Mouse (Mus musculus): ENCODE measurements around the gene Ap5z1. TPM values are rescaled to one million over a fixed set of nuclear protein-coding genes. Genes with fewer than 3 reads are reported as not detected.

The Ap5z1 gene
- polyA plus RNA-seq, 1 experiment from 2014 or later: 14.3 TPM

DNA sequence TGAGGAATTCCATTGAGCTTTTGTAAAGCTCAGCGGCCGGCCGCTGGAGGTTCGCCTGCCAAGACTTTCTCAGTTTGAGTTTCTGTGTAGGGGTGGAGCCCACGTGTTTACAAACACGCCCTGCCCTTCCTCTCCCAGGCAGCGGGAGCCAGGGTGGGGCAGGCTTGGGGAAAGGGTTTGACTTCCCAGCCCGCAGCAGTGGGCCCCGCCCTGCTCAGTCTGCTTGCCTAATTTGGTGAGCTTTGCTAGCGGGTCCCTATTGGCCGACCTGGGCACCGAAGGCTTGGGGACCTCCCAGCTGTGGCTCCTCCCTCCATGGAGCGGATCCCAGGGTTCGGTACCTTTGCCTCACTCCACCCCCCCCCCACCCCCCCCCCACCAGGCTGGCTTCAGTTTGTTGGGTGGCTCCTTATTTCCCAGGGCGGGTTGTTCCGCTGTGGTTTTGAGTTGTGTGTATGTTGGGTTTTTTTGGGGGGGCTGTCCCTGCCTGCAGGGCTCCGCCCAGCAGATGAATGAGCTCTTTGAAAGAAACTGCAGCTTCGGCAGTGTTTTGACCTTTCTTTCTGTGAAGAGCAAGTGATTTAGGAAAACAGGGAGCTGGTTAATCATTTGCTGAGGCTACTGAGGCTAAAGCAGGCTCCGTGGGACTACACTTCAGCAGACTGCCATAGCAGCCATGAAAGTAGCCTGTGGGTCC lies 23.1 kb upstream of the Ap5z1 start:
- Histone ChIP-seq H3K27ac (peak overlapping the region; percentile 83), H3K4me3 (replicated peaks) (peak overlapping the region; percentile 22), H3K9ac (replicated peaks) (0 out of 2 replicates have a peak overlapping the region, but pooled peaks have one; percentile 36), H3K27me3 (no peaks in the 10 kb centered on the region), H3K4me1 (replicated peaks) (peaks cover 60% of the 10 kb centered on the region), H3K36me3 (peaks cover 29% of the 10 kb centered on the region), H3K9me3 (no peaks in the 10 kb centered on the region), H3K4me2 (replicated peaks) (peak overlapping the region; percentile 51)
- WGBS: under 1% methylated on average over 19 of the region's 19 CpGs
- ATAC-seq: peak; percentile 88

- H3K4me2 ChIP-seq (replicated peaks): peak overlapping the region; percentile 51
- H3K27me3 ChIP-seq: no peaks in the 10 kb centered on the region
- peaks cover 20% of the 10 kb centered on the region for H3K36me3 ChIP-seq
- no peak overlapping the region; the same call in 1 of the 2 replicates for H3K4me3 ChIP-seq (replicated peaks)
- H3K9ac ChIP-seq (replicated peaks): peak overlapping the region; percentile 30; the same call in 1 of the 2 replicates
- no peak for ATAC-seq
- H3K9me3 ChIP-seq: no peaks in the 10 kb centered on the region
- H3K4me1 ChIP-seq (replicated peaks): peaks cover 66% of the 10 kb centered on the region
- WGBS: 63% methylated on average over 22 of the region's 22 CpGs
- H3K27ac ChIP-seq: peak overlapping the region; percentile 83
Measured at GRCm38 (mm10) chr5:142441332-142442044, 22.3 kb upstream of the Ap5z1 start.

DNA sequence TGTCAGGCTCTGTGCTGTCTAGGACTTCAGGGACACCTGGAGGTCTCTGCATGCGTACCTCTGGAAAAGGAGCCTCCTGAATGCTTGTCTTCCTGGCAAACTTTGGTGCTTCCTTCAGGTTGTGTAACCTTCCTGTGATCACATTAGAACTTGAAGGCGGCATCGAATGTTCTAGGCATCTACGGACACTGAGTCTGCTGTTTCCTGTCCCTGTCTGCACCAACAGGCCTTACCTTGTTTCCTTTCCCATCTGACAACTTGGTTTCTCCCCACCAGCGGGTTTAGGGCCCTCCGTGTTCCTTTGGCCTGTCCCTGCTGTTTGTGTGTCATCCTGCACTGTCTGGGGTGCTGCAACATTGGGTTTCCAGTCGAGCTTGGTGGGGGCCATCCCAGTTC lies 21.7 kb upstream of the Ap5z1 start:
- Histone ChIP-seq H3K9ac (replicated peaks) (peak overlapping the region; percentile 30; the same call in 1 of the 2 replicates), H3K4me3 (replicated peaks) (no peak overlapping the region), H3K27ac (no peak overlapping the region; the same call in 1 of the 2 replicates), H3K9me3 (no peaks in the 10 kb centered on the region), H3K27me3 (no peaks in the 10 kb centered on the region), H3K36me3 (peaks cover 17% of the 10 kb centered on the region; the same call in 1 of the 2 replicates), H3K4me1 (replicated peaks) (peaks cover 66% of the 10 kb centered on the region), H3K4me2 (replicated peaks) (no peak overlapping the region)
- no peak for ATAC-seq
- 89% methylated on average over 7 of the region's 7 CpGs for WGBS

DNA sequence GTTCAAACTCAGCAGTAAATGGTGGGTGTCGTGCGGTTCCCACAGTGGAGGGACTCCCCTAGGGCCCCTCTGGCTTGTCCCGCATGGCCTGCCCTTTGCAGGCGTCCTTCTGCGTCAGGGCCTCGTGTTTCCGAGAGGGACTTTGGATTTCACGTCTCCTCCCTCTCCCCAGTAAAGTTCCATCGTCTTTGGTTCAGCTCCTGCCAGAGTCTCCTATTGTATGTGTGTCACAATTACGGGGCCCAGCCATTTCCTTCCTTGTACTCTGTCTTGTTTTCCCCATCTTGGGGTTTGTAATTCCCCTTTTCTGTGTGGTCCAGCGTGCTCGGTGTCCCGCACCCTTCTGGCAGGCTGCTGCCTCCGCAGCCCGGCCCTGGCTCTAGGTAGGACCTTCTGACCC lies 20.2 kb upstream of the Ap5z1 start:
- no peak for ATAC-seq
- H3K27ac ChIP-seq: no peak overlapping the region
- H3K4me3 ChIP-seq (replicated peaks): no peak overlapping the region
- H3K9ac ChIP-seq (replicated peaks): no peak overlapping the region
- no peak overlapping the region for H3K4me2 ChIP-seq (replicated peaks)
- WGBS: 58% methylated on average over 15 of the region's 15 CpGs
- no peaks in the 10 kb centered on the region for H3K9me3 ChIP-seq
- no peaks in the 10 kb centered on the region for H3K27me3 ChIP-seq
- H3K36me3 ChIP-seq: peaks cover 5% of the 10 kb centered on the region; the same call in 1 of the 2 replicates
- H3K4me1 ChIP-seq (replicated peaks): peaks cover 71% of the 10 kb centered on the region

DNA sequence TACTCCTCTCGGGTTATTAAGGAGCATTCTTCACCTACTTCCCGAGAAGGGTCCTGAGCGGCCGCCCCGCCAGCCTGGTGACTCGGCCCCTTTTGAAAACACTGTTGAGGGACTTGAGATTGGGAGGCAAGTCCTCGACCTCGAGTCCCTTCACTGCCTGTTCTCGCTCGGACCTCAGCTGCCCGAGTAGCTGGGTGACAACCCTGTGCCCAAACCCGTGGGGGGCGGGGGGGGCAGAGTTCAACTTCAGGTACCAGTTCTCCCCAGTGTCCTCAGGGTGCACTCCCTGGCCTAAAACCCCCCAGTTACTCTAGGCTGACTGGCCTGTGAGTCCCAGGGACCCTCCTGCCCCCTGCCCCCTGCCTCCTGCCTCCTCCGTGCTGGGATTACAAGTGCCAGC lies 19.8 kb upstream of the Ap5z1 start:
- peaks cover 71% of the 10 kb centered on the region for H3K4me1 ChIP-seq (replicated peaks)
- no peaks in the 10 kb centered on the region for H3K9me3 ChIP-seq
- 73% methylated on average over 14 of the region's 14 CpGs for WGBS

DNA sequence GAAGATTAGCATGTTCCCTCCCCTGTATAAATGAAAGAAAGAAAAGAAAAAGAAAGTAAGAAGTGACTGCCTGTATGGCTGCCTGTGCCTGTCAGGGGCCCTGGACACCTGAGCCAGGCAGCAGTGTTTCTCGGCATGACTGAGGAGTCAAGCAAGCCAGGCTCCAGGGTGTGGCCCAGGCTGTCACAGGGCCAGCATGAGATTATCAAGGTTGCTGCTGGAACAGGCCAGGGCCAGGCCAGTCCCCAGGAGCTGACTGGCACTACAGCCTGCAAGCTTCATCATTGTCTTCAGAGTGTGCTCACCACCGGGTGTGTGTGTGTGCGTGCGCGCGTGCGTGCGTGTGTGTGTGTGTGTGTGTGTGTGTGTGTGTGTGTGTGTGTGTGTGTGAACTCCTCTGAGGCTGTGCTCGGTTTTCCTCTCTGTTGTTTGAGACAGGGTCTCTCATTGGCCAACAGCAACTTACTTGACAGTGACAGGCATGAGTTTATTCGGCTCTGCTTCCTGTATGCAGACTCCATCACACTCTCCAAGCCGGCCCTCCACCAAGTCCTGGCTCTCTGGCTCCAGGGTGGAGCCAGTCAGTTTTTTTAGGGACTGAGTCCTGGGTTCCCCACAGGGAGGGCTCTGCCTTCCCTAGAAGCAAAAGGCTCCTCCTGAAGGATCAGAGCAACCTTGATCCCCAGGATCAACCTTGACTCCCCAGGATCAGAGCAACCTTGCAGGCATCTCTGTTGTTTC lies 18.8 kb upstream of the Ap5z1 start:
- no peak overlapping the region for H3K4me2 ChIP-seq (replicated peaks)
- H3K4me1 ChIP-seq (replicated peaks): peaks cover 63% of the 10 kb centered on the region
- H3K9ac ChIP-seq (replicated peaks): peak overlapping the region; percentile 52
- ATAC-seq: no peak
- H3K27me3 ChIP-seq: no peaks in the 10 kb centered on the region
- peaks cover 11% of the 10 kb centered on the region; the same call in 1 of the 2 replicates for H3K36me3 ChIP-seq
- no peak overlapping the region for H3K4me3 ChIP-seq (replicated peaks)
- 0 out of 2 replicates have a peak overlapping the region, but pooled peaks have one; percentile 44 for H3K27ac ChIP-seq
- H3K9me3 ChIP-seq: no peaks in the 10 kb centered on the region
- WGBS: 66% methylated on average over 10 of the region's 11 CpGs

More for the DNA sequence above, 19.8 kb upstream of the Ap5z1 start:
- no peak for ATAC-seq
- Histone ChIP-seq H3K36me3 (0 out of 2 replicates have a peak, but pooled peaks cover 3% of the 10 kb centered on the region), H3K27ac (no peak overlapping the region), H3K9ac (replicated peaks) (0 out of 2 replicates have a peak overlapping the region, but pooled peaks have one; percentile 11), H3K4me2 (replicated peaks) (no peak overlapping the region), H3K27me3 (no peaks in the 10 kb centered on the region), H3K4me3 (replicated peaks) (no peak overlapping the region)

- H3K4me2 ChIP-seq (replicated peaks): no peak overlapping the region
- no peak overlapping the region for H3K4me3 ChIP-seq (replicated peaks)
- WGBS: 36% methylated on average over 8 of the region's 8 CpGs
- peak overlapping the region; percentile 52 for H3K9ac ChIP-seq (replicated peaks)
- H3K27ac ChIP-seq: peak overlapping the region; percentile 44; the same call in 1 of the 2 replicates
- peaks cover 55% of the 10 kb centered on the region for H3K4me1 ChIP-seq (replicated peaks)
- ATAC-seq: no peak
- no peaks in the 10 kb centered on the region for H3K27me3 ChIP-seq
- no peaks in the 10 kb centered on the region for H3K9me3 ChIP-seq
- H3K36me3 ChIP-seq: peaks cover 19% of the 10 kb centered on the region
Measured at GRCm38 (mm10) chr5:142445709-142446108, 18.0 kb upstream of the Ap5z1 start.

GRCm38 (mm10) chr5:142448076-142448475 lies 15.7 kb upstream of the Ap5z1 start:
- 11% methylated on average over 9 of the region's 9 CpGs for WGBS
- Histone ChIP-seq H3K4me3 (replicated peaks) (no peak overlapping the region), H3K9ac (replicated peaks) (no peak overlapping the region), H3K27ac (peak overlapping the region; percentile 52), H3K36me3 (peaks cover 35% of the 10 kb centered on the region), H3K4me2 (replicated peaks) (no peak overlapping the region), H3K4me1 (replicated peaks) (peaks cover 36% of the 10 kb centered on the region), H3K9me3 (no peaks in the 10 kb centered on the region), H3K27me3 (no peaks in the 10 kb centered on the region)
- ATAC-seq: peak; percentile 80

- no peak for ATAC-seq
- Histone ChIP-seq H3K27ac (no peak overlapping the region), H3K4me1 (replicated peaks) (peaks cover 31% of the 10 kb centered on the region)
Measured at GRCm38 (mm10) chr5:142448623-142449022, 15.1 kb upstream of the Ap5z1 start.

GRCm38 (mm10) chr5:142450846-142451245 lies 12.9 kb upstream of the Ap5z1 start:
- Histone ChIP-seq H3K36me3 (peaks cover 61% of the 10 kb centered on the region), H3K27ac (no peak overlapping the region)

More at GRCm38 (mm10) chr5:142448623-142449022, 15.1 kb upstream of the Ap5z1 start:
- 73% methylated on average over 12 of the region's 12 CpGs for WGBS
- Histone ChIP-seq H3K9ac (replicated peaks) (no peak overlapping the region), H3K27me3 (no peaks in the 10 kb centered on the region), H3K4me3 (replicated peaks) (no peak overlapping the region), H3K36me3 (peaks cover 41% of the 10 kb centered on the region), H3K4me2 (replicated peaks) (no peak overlapping the region), H3K9me3 (no peaks in the 10 kb centered on the region)

DNA sequence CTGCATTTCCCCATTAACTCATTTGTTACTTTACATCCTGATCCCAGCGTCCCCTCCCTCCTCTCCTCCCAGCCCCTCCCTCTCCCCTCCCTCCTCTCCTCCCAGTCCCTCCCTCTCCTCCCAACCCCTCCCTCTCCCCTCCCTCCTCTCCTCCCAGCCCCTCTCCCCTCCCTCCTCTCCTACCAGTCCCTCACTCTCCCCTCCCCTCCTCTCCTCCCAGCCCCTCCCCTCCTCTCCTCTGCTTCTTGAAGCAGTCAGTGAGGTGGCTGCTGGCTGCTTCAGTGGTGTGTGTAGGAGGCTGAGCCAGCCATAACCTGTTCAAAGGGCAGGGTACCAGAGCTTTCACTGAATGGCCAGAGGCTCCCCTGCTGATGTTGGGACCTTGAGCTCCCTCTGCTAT lies 12.0 kb upstream of the Ap5z1 start:
- no peak overlapping the region for H3K27ac ChIP-seq
- H3K9ac ChIP-seq (replicated peaks): no peak overlapping the region
- 10% methylated on average over 1 of the region's 1 CpGs for WGBS
- no peak for ATAC-seq
- no peaks in the 10 kb centered on the region for H3K9me3 ChIP-seq
- peaks cover 70% of the 10 kb centered on the region for H3K36me3 ChIP-seq
- H3K4me1 ChIP-seq (replicated peaks): peaks cover 7% of the 10 kb centered on the region
- H3K4me3 ChIP-seq (replicated peaks): no peak overlapping the region
- no peak overlapping the region for H3K4me2 ChIP-seq (replicated peaks)
- no peaks in the 10 kb centered on the region for H3K27me3 ChIP-seq

More at GRCm38 (mm10) chr5:142450846-142451245, 12.9 kb upstream of the Ap5z1 start:
- Histone ChIP-seq H3K4me1 (replicated peaks) (peaks cover 11% of the 10 kb centered on the region), H3K9ac (replicated peaks) (no peak overlapping the region), H3K27me3 (no peaks in the 10 kb centered on the region), H3K4me2 (replicated peaks) (no peak overlapping the region), H3K9me3 (no peaks in the 10 kb centered on the region), H3K4me3 (replicated peaks) (no peak overlapping the region)
- 93% methylated on average over 9 of the region's 9 CpGs for WGBS
- no peak for ATAC-seq

Measured in midbrain, embryonic 13.5 days (tissue).